Mouse (Mus musculus) heart, embryonic 15.5 days (tissue): ENCODE measurements at regions not wholly inside any gene's neighbourhood (a gene's known extent, or its start where the extent isn't known, plus 50 kb on each side); places are given as distances from the start of the nearest gene placed in this dataset.

ENCODE experiments used
- ATAC-seq: fragments of 200-750 bp; cut with Nextera tagmentation; replicated peaks from 2 replicates; pipeline ENCODE4 v1.8.0; 2017; ENCODE audit warnings: low read depth, moderate TSS enrichment; ENCODE audit not compliant: insufficient number of reproducible peaks, insufficient read depth, low FRiP score
- H3K27ac ChIP-seq: fragments of 300-500 bp; sonication (generic); 2 replicates; pipeline ENCODE4 v1.5.1; 2015; ENCODE audit warnings: mild to moderate bottlenecking, inconsistent platforms
- H3K27me3 ChIP-seq: fragments of 300-500 bp; sonication (generic); 2 replicates; pipeline ENCODE4 v1.6.1; 2015; ENCODE audit warnings: inconsistent platforms
- H3K36me3 ChIP-seq: fragments of 300-500 bp; sonication (generic); 2 replicates; pipeline ENCODE4 v1.6.1; 2015; ENCODE audit warnings: mild to moderate bottlenecking, inconsistent platforms
- H3K4me1 ChIP-seq: fragments of 300-500 bp; sonication (generic); replicated peaks from 2 replicates; pipeline ENCODE4 v1.6.1; 2015; ENCODE audit warnings: inconsistent platforms
- H3K4me2 ChIP-seq: fragments of 300-500 bp; sonication (generic); 2 replicates; pipeline ENCODE4 v1.6.1; 2015; ENCODE audit warnings: inconsistent platforms, mild to moderate bottlenecking, moderate library complexity
- H3K4me3 ChIP-seq: fragments of 300-500 bp; sonication (generic); 2 replicates; pipeline ENCODE4 v1.5.1; 2015; ENCODE audit warnings: mild to moderate bottlenecking, inconsistent platforms
- H3K9ac ChIP-seq: fragments of 300-500 bp; sonication (generic); 2 replicates; pipeline ENCODE4 v1.6.1; 2015; ENCODE audit warnings: mild to moderate bottlenecking, inconsistent platforms
- H3K9me3 ChIP-seq: fragments of 300-500 bp; sonication (generic); replicated peaks from 2 replicates; pipeline ENCODE4 v1.6.1; 2016; ENCODE audit warnings: inconsistent platforms
- WGBS: fragments of 180-500 bp; shearing (Covaris S2); methylation state at CpG from one replicate; pipeline ENCODE4 v1.1.7; 2015; ENCODE audit warnings: mixed read lengths; 5-methylcytosine and 5-hydroxymethylcytosine counted together

DNA sequence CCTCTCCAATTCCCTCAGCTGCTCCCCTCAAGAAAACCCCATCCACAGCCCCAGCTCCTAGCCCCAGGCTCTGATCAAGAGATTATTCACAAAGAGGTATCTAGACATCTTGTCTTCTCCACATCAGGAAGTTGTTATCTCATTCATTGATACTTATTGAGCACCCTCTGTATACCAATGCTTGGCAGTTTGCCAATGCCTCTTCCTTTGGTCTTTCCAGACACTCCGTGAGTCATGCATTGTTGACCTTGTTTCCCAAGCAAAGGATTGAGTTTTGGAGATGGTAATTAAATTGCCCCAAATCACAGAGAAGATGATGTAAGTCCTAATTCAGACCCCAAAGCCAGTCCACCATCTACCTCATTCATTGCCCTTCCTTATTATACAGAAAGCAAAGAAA, 235.9 kb upstream of the Zmiz1 start:
- Histone ChIP-seq H3K27ac (no peak overlapping the region), H3K36me3 (no peaks in the 10 kb centered on the region), H3K27me3 (no peaks in the 10 kb centered on the region), H3K4me1 (peaks cover 25% of the 10 kb centered on the region), H3K9ac (no peak overlapping the region), H3K4me2 (no peak overlapping the region), H3K9me3 (no peaks in the 10 kb centered on the region), H3K4me3 (no peak overlapping the region)
- no peak for ATAC-seq
- 64% methylated on average over 1 of the region's 1 CpGs for WGBS

DNA sequence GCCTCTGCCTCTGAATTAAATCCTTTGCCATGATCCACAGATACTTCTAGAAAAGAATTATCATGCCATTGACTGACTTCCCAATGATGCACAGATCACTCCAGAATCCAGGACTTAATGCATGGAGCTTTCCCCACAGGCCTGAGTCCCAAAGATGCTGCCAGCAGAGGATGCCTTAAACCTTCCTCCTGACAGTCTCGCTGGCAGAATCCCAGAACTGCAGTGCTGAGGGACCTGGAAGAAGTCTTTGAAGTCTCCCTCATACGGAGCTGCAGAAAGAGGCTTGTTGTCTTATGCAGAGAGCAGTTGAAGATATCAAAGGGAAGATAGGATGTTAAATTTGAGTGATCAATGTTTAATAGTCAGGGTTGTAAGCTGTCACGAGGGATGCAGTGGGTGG, 233.8 kb upstream of the Zmiz1 start:
- no peak for ATAC-seq
- Histone ChIP-seq H3K27me3 (no peaks in the 10 kb centered on the region), H3K27ac (peak overlapping the region; percentile 56; the same call in 1 of the 2 replicates), H3K9ac (no peak overlapping the region), H3K9me3 (no peaks in the 10 kb centered on the region), H3K36me3 (no peaks in the 10 kb centered on the region), H3K4me3 (no peak overlapping the region), H3K4me1 (peaks cover 41% of the 10 kb centered on the region), H3K4me2 (no peak overlapping the region)
- WGBS, result 64% methylated on average over 3 of the region's 3 CpGs

DNA sequence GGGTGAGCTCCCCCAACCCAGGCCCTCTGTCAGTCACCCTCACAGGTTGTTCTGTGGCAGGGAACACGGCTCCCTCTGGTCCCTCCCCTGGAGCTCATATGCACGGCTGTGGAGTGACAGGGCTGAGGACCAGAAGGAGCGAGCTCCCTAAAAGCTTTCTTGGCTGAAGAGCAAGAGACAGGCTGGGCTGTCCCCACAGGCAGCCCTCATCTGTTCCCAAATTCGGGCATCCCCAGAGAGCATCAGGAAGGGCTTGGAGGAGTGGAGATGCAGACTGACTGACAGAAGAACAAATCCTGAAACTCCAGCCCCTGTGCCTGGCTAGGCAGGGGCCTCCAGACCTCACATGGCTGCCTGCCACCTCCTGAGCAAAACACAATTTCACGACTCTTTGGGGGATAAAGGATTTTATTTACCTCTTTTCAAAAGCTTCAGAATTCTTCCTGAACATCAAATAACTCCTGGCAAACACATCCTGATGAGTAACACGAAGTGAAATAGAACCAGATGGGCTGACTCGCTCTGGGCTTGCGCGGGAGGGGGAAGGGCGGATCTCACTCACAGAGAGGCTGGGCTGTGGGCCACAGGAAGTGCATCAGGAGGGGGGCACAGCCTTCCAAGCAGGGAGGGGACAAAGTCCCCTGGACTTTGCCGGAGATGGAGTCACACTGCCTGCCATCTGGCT, 232.7 kb upstream of the Zmiz1 start:
- Histone ChIP-seq H3K9me3 (no peaks in the 10 kb centered on the region), H3K9ac (no peak overlapping the region), H3K4me1 (peaks cover 41% of the 10 kb centered on the region), H3K36me3 (no peaks in the 10 kb centered on the region), H3K4me3 (no peak overlapping the region), H3K4me2 (peak overlapping the region; percentile 37), H3K27ac (peak overlapping the region; percentile 56), H3K27me3 (no peaks in the 10 kb centered on the region)
- WGBS, result 14% methylated on average over 11 of the region's 11 CpGs
- ATAC-seq, result peak; percentile 87

GRCm38 (mm10) chr14:25226840-25227506, 232.0 kb upstream of the Zmiz1 start:
- peaks cover 41% of the 10 kb centered on the region for H3K4me1 ChIP-seq
- H3K27me3 ChIP-seq, result no peaks in the 10 kb centered on the region
- H3K36me3 ChIP-seq, result no peaks in the 10 kb centered on the region
- peak overlapping the region; percentile 56 for H3K27ac ChIP-seq
- no peak overlapping the region for H3K4me3 ChIP-seq
- 51% methylated on average over 7 of the region's 7 CpGs for WGBS
- no peak overlapping the region for H3K9ac ChIP-seq
- ATAC-seq, result no peak
- H3K9me3 ChIP-seq, result no peaks in the 10 kb centered on the region
- peak overlapping the region; percentile 37 for H3K4me2 ChIP-seq

- H3K36me3 ChIP-seq, result no peaks in the 10 kb centered on the region
- WGBS, result 82% methylated on average over 13 of the region's 13 CpGs
- no peak overlapping the region for H3K9ac ChIP-seq
- peak overlapping the region; percentile 54; the same call in 1 of the 2 replicates for H3K27ac ChIP-seq
- no peak for ATAC-seq
- H3K4me3 ChIP-seq, result no peak overlapping the region
- no peak overlapping the region for H3K4me2 ChIP-seq
- no peaks in the 10 kb centered on the region for H3K9me3 ChIP-seq
- H3K27me3 ChIP-seq, result no peaks in the 10 kb centered on the region
- peaks cover 41% of the 10 kb centered on the region for H3K4me1 ChIP-seq
These were observed 230.5 kb upstream of the Zmiz1 start for GRCm38 (mm10) chr14:25228321-25229047.

DNA sequence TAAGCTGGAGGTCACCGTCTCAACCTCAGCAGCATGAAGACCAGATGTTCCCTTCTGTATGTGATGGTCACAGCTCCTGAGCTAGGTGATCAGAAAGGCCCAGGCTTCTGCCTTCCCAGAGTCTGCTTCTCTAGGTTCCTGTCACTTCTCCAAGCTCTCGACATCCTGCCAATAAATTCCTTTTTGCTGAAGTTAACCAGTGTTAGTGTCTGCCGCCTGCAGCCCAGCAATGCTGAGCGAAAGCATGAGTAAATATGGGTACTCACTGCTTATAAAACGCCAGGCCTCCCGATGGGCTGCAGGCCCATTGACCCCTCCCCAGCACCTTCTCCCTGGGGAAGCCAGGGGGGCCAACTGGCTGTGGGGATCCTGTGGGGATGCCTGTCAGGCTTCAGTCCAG, 229.4 kb upstream of the Zmiz1 start:
- 34% methylated on average over 6 of the region's 6 CpGs for WGBS
- no peak for ATAC-seq
- no peaks in the 10 kb centered on the region for H3K9me3 ChIP-seq
- no peak overlapping the region for H3K9ac ChIP-seq
- no peaks in the 10 kb centered on the region for H3K36me3 ChIP-seq
- H3K4me1 ChIP-seq, result peaks cover 37% of the 10 kb centered on the region
- H3K4me3 ChIP-seq, result no peak overlapping the region
- no peak overlapping the region for H3K4me2 ChIP-seq
- H3K27ac ChIP-seq, result peak overlapping the region; percentile 54; the same call in 1 of the 2 replicates
- no peaks in the 10 kb centered on the region for H3K27me3 ChIP-seq

- no peak overlapping the region for H3K4me3 ChIP-seq
- H3K27ac ChIP-seq, result peak overlapping the region; percentile 32; the same call in 1 of the 2 replicates
- H3K27me3 ChIP-seq, result no peaks in the 10 kb centered on the region
- ATAC-seq, result peak; percentile 82
- no peaks in the 10 kb centered on the region for H3K9me3 ChIP-seq
- no peak overlapping the region for H3K9ac ChIP-seq
- peaks cover 21% of the 10 kb centered on the region for H3K4me1 ChIP-seq
- no peak overlapping the region for H3K4me2 ChIP-seq
- no peaks in the 10 kb centered on the region for H3K36me3 ChIP-seq
- WGBS, result 38% methylated on average over 1 of the region's 1 CpGs
These were observed 227.1 kb upstream of the Zmiz1 start for GRCm38 (mm10) chr14:25231881-25232280.

- no peak overlapping the region for H3K27ac ChIP-seq
- no peaks in the 10 kb centered on the region for H3K27me3 ChIP-seq
- no peaks in the 10 kb centered on the region; the same call in 1 of the 2 replicates for H3K4me1 ChIP-seq
- ATAC-seq, result no peak
- 68% methylated on average over 13 of the region's 13 CpGs for WGBS
- no peaks in the 10 kb centered on the region for H3K36me3 ChIP-seq
- H3K9ac ChIP-seq, result no peak overlapping the region
- no peaks in the 10 kb centered on the region for H3K9me3 ChIP-seq
- no peak overlapping the region for H3K4me2 ChIP-seq
- H3K4me3 ChIP-seq, result no peak overlapping the region
These were observed 222.5 kb upstream of the Zmiz1 start for GRCm38 (mm10) chr14:25236421-25236973.

DNA sequence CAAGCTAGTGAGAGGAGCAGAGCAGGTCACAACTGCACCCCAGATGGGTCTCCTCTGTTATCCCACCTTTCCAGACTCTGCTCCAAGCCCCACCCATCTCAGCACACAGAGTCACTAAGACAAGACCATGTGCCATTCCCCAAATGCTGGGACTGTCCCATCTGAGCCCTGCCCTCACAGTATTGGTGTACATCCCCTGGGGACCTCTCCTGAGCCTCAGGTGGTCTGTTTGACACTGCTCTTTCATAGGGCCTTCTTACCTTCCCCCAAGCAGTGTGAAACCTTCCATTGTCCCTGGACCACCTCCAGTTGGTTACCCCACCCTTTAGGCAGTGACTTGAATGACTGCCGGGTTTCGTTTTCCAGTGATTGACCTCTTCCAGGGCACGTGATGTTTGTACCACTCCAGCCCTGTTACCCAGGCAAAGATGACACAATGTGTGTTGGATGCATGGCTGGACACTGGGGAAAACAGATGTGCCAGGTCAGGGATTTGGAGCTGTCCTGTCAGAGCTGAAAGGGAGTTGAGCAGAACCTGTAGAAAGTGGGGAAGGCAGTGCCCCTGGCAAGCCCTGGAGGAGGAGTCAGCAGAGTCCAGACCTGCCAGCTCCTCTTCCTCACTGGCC, 219.5 kb upstream of the Zmiz1 start:
- WGBS, result 74% methylated on average over 3 of the region's 3 CpGs
- peaks cover 12% of the 10 kb centered on the region for H3K4me1 ChIP-seq
- H3K4me3 ChIP-seq, result no peak overlapping the region
- no peaks in the 10 kb centered on the region for H3K9me3 ChIP-seq
- no peak overlapping the region for H3K9ac ChIP-seq
- H3K27ac ChIP-seq, result no peak overlapping the region
- no peaks in the 10 kb centered on the region for H3K27me3 ChIP-seq
- no peak overlapping the region for H3K4me2 ChIP-seq
- no peaks in the 10 kb centered on the region for H3K36me3 ChIP-seq
- ATAC-seq, result no peak

GRCm38 (mm10) chr14:25242753-25243152, 216.2 kb upstream of the Zmiz1 start:
- Histone ChIP-seq H3K36me3 (no peaks in the 10 kb centered on the region), H3K9me3 (no peaks in the 10 kb centered on the region), H3K27ac (no peak overlapping the region), H3K9ac (no peak overlapping the region), H3K27me3 (no peaks in the 10 kb centered on the region), H3K4me3 (no peak overlapping the region), H3K4me1 (peaks cover 12% of the 10 kb centered on the region), H3K4me2 (no peak overlapping the region)
- ATAC-seq, result no peak
- WGBS, result 66% methylated on average over 5 of the region's 5 CpGs

GRCm38 (mm10) chr14:25243289-25243688, 215.7 kb upstream of the Zmiz1 start:
- H3K27me3 ChIP-seq, result no peaks in the 10 kb centered on the region
- WGBS, result 19% methylated on average over 4 of the region's 4 CpGs
- H3K9me3 ChIP-seq, result no peaks in the 10 kb centered on the region
- H3K36me3 ChIP-seq, result no peaks in the 10 kb centered on the region
- no peak overlapping the region for H3K9ac ChIP-seq
- no peak overlapping the region for H3K4me3 ChIP-seq
- ATAC-seq, result no peak
- H3K4me1 ChIP-seq, result peaks cover 12% of the 10 kb centered on the region
- H3K27ac ChIP-seq, result no peak overlapping the region
- H3K4me2 ChIP-seq, result no peak overlapping the region
